Mouse (Mus musculus) ZHBTc4 (cell line): ENCODE data around the gene Atp5j2.
A peak's percentile ranks its signal among the peaks of the same experiment; 100 is the strongest.

Experiments used
- DNase-seq: peaks from one replicate; pipeline ENCODE4 v3.0.0-alpha.2; 2011; ENCODE audit warnings: low read depth, low spot score

The Atp5j2 gene

DNA sequence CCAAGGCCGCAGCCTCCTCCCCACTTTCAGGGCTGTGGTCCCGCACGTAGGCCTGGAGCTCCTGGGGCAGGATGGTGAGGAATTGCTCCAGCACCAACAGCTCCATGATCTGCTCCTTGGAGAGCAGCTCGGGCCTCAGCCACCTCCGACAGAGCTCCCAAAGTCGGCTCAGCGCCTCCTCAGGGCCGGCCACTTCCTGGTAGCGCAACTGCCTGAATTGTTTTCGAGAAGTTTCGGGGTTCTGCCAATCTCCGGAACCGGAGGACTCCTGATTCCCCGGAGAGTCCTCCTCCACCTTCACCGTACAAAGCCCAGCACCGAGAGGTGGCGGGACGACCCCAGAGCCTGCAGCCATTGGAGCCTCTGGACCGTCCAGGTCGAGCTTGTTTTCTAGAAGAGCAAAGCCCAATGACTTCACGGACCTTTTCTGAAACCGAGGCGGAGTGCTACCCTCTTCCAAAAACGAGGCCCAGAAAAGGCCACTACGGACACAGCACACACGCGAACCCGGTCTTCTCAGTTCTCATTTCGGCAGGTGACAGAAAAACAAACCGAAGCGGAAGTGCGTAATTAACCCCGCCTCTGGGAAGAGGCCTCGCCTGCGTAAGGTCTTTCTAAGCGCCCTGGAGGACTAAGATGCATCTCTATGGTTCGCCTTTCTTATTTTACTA lies 9.6 kb upstream of the Atp5j2 start, which contains the start of gene Zkscan14:
TSS of gene Zkscan14 (minus strand) at position 548 of the 671 bp plus-strand sequence.
- DNase-seq, result peak; percentile 91

DNA sequence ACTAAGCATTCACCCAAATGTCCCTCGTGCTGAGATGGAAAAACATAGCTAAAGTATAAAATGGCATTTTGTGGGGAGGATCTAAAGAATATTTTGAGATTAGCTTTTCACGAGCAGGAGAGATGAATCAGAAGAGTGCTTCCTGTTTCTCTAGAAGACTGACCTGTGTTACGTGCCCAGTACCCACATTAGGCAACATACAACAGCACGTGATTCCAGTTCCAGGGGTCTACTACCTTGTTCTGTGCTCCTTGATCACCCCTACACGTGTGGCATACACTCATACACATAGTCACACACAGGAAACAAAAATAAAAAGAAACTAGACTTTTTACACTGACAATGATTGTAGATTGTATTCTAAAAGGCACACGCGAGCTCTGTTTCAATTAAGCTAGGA lies 8.5 kb upstream of the Atp5j2 start:
- no peak for DNase-seq

DNA sequence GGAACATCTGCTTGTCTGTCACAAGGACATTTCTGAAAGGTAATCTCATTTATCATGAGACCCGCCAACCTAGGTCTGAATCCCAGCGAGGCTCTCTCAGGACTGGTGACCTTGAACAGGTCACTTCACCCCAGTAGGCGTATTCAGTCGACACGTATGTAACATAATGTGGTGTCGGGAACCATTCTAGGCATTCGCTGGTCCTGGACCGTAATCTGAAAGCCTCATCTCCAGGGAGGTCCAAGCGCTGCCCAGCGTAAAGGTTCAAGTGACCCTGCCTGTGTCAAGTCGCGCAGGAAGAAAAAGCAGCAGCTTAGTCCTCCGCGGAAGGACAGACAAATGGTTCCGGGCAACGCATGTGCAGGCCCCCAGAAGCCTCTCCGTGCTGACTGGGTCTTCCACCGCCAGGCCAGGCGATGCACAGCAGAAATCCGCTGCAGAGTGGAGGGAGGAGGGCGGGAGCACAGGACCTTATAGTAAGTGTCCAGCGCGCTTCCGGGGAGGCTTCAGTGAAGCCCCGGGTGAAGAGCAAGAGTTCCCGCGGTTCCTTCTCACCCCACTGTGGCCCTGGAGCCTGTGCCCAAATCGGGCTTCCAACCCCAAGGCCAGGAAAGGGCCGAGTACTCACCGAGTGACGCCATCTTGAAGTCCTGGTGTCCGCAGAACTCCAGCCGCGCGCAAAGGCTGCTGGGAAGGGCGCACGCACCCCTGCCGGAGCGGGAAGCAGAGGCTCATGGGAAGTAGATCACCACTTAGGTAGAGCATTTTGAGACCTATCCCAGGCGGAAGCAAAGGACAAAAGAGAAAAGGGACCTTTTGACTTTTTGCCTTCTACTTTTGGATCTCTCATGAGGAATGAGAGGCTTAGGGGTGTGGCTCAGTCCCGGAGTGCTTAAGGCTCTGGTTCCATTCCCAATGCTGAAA lies 725 bp downstream of the Atp5j2 start:
- DNase-seq, result peak; percentile 97

DNA sequence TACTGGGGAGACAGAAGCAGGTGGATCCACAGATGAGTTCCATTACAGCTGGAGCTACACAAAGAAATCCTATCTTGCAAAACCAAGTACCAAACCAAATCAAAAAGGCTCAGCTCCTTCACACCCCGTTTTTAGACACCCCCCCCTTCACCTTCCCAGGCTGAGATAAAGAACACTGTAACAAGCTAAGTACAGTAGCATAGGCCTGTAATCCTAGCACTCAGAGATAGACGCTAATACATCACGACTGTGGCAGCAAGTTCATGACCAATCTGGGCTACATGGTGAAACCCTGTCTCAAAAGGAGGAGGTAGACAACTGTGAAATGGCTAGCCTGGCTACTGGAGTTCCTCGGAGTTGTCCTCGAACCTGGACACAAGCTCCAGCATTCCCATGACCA lies 1.5 kb downstream of the Atp5j2 start:
- DNase-seq, result no peak

DNA sequence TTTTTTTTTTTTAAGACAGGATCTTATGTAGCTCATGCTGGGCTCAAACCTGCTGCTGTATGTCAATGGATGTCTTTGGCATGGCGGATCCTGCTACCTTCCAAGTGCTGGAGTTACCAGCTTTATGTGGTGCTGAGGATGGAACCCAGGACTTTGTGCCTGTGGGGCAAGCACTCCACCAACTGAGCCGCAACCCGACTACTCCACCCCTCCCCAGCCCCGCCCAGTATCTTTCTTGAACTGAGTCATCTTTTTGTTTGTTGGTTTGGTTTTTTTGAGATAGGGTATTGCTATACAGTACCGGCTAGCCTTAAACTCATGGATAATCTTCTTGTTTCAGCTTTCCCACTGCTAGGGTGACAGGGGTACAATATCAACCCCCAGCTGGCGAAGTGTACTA lies 2.4 kb downstream of the Atp5j2 start:
- DNase-seq, result no peak

DNA sequence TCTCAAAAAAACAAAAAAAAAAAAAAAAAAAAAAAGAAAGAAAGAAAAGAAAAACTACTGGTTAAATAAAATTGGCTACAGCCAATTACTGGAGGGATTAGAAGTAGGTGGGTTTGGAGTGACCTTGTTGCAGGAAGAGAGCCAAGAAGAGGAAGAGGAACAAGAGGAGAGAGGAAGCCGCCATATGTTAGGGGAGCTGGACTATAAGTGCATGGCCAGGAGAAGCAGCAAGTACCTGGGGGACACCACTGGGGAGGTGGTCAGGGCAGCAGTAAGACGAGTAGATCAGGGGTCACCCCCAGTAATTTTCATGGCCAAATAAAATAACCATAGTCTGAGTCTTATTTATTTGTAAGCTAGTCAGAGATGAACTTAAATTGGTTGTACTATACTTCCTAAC lies 6.6 kb downstream of the Atp5j2 start:
- DNase-seq, result no peak

DNA sequence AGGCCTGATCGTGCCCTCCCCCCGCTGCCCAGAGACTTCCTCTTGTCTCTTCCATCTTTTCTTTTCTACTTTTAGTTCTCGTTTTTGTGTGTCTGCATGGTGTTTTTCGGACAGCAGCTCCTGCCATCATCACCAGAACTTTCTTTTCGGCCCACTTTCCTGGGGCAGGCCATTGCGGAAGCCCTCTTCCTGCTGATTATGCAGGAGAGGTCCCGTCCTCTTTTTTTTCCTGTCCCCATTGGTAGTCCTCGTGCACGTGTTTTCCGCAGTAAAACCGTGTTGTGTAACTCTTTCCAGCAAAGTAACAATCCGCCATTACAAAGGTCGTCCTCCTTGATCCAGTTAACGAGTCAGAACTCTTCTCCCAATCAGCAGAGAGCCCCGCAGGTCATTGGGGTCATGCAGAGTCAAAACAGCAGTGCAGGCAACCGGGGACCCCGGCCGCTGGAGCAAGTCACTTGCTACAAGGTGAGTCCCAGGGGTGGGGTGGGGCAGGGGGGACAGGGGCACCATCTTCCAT lies 13.3 kb downstream of the Atp5j2 start:
- DNase-seq, result no peak

DNA sequence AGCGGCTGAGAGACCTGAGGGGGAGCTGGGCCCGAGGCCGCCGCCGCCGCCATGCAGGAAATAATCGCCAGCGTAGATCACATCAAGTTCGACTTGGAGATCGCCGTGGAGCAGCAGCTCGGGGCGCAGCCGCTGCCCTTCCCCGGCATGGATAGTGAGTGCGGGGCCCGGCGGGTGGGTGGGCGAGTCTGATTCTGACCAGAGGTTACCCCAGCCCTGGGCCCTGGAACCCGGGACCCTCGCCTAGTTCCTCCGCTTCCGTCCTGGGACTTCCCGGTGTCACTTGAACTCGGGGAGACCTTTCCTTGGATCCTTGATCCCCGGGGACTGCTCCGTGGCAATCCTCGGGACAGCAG lies 24.6 kb downstream of the Atp5j2 start:
- no peak for DNase-seq

DNA sequence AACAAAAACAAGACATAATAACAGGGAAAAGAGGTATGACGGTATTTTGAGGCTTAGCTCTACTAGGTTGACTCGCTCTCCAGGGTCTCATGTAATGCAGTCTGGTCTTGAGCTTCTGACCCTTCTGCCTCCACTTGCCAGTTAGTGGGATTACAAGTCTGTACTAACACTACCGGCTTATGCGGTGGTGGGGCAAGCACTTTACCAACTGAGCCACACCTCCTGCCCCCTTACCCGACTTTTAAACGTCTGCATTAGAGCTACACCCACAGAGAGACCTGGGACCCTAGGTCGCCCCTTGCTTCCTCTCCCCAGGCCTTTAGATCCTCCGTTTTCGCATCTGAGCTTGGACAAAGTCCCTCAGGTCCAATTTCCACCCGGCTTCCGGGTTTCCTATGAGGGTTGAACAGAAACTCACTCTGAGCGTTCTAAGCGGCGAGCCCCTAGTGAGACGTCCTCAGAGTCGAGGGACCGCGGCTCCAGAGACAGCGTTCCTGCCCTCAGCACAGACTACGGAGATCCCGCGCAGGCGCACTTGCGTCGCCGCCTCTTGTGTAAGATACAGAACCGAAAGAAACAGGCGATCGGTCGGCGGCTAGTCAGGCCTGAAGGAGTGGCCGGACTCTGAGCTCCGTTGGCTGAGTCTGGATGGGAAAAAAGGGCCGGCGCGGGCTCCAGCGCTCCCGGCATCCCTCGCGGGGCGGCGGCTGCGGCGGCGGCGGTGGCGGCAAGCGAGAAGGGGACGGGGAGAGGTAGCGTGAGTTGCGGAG lies 25.1 kb downstream of the Atp5j2 start, which contains the start of the genes Ptcd1 and Cpsf4:
TSS of gene Ptcd1 (minus strand) at position 573 of the 770 bp plus-strand sequence.
TSS of gene Cpsf4 (plus strand) at position 678 of the 770 bp plus-strand sequence.
- DNase-seq, result peak; percentile 100

DNA sequence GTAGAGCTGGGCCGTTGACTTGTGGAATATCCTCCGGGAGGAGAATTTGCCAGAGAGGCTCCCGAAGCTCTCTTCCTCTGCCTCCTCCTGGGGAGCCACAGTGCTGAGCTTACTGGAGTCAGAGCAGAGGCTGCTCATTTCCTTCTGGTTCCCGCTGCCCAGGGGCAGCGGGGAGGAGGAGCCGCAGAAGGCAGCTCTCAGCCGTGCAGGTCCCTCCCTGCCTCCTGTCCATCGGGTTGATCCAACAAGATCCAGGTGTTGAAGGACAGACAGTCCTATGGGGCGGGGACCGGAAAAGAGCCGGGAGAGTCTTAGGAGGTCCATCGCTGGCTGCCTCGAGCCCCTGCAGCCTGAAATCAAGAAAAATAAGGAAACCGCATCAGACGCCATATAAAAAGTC lies 26.7 kb downstream of the Atp5j2 start:
- DNase-seq, result no peak

DNA sequence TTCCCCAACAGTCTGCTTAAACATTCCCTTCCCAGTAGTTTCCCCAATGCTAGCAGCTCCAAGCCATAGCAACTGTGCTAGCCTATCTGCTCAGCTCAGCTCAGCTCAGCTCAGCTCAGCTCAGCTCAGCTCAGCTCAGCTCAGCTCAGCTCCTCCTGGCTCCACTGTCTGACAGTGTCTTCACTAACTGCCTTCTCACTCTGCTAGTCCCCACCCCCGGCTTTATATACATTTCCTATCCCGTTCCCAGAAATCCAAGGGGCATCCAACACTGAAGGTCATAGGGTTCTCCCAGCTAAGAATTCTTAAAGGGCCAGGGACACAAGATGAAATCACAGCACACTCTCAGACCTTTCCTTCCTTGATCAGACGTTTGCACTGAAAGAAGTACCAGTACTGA lies 27.2 kb downstream of the Atp5j2 start:
- DNase-seq, result peak; percentile 80

DNA sequence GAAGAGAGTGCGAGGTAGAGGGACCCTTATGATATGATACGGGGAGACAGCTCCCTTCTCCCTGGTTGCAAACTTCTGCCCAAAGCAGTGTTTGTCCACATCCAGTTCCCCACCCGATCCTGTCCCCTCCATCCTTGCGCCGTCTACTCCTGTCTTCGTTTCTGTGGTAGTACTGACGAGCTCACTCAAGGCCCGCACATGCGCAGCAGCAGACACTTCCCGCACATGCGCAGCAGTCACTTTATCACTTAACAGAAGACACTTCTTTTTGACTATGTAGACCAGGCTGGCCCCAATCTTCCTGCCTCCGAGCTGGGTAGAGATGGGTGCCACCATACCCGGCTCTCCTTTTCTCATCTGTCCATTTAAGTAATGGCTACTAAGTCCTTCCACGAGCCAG lies 30.5 kb downstream of the Atp5j2 start:
- peak; percentile 51 for DNase-seq

DNA sequence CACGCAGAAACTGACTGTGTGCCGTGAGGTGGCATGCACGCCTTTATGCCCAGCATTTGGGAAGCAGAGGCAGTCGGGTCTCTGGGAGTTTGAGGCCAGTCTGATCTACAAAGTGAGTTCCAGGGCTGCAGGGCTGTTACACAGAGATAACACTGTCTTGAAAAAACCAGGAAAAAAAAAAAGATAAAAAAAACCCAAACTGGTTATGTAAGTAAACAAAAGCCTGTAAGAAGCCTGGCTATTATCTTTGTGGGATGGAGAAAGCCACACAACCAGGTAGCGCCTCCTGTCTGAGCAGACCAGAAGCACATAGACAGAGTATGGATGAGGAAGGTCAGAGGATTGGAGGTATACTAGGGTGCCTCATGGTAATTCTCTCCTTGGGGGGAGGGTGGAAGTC lies 39.2 kb downstream of the Atp5j2 start:
- DNase-seq, result no peak

DNA sequence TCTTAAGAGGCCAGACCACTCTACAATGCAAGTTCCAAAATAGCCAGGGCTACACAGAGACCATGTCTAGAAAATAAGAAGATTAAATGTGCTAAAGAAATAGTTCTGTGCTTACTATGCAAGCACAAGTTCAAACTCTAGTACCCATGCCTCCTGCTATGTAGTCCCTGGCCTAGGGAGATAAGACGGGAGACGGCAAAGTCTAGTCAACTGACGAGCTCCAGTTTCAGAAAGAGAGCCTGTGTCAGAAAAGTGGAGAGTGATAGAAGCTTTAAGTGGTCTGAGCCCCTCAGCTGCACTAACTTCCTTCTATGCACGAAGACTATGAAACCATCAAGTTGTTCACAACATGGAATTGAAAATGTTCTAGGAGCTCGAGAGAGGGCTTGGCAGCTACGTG lies 42.6 kb downstream of the Atp5j2 start:
- DNase-seq, result no peak

DNA sequence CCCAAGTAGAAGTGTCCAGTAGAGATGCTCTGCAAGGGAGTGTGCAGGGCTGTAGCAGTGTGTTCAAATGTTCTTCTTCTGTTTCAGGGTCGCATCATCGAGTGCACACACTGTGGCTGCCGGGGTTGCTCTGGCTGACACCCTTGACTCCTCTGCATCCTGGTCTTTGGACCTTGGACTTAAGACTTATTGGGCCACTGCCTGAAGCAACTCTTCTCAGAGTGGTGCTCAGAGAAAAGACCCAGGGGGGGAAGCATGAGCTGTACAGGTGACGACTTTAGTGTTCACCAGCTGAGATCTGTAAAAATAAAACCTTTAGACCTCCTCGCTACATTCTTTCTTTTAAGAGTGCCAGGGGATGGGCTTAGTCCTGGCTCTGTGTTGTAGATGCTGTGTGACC lies 44.1 kb downstream of the Atp5j2 start:
- no peak for DNase-seq

DNA sequence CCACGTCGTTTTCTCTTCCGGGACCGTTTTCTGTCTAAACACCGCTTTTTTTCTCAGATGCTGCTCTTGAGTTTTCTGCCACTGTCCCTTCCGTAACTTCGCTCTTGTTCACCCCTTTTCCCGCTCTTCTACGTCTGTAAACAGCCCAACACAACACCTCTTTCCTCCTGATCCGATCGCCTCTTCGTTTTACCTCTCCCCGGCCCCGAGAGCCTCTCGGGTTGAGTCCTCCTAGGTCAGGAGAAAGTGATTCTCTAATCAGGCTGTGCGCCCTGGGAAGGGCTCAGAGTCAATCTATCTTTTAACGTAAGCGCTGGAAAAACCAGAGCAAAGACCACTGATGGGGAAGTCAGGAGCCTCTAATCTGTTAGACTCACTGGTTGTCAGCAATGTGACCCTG lies 51.3 kb downstream of the Atp5j2 start:
- DNase-seq, result no peak

DNA sequence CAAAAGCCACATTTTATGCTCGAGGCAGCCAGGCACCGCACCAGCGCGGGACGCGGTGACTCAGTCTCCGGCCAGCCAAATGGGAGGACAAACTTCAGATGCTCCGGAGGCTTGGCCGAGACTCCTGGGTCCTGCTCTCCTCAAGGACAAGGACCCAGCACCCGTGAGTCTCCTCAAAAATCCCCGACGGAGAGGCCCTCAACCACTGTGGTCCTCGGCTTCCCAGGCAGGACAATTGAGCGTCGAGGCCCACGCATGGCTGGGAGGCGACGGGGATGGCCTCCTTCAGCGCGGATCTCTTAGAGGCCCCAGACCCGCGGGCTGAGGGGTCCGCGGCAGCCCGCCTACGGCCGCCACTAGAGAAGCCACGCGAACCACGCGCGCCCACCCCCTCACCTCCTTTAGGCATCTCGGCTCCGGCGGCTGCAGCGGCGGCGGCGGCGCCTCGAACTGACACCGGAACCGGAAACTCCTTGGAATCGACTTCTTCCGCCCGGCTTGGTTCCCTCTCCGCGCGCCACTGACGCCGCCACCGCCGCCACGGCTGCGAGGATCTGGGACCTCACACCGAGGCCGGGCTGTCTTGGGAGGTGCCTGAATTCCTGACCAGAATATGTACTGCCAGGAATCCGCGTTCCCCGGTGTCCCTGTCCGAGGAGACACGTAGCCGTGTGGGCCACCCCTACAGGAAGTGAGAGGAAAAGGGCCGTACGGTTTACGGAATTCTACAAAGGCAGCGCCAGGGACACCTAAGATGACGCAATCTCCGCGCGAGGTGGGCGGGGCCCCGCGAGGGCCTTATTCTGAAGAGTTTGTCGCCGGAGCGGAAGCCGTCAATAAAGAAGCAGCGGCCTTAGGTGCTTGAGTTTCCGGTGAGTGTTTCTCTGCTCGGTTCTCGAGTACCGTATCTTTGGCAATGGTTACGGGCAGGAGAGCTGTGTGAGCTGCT lies 52.0 kb downstream of the Atp5j2 start, which contains the start of the genes Pdap1 and Bud31:
TSS of gene Pdap1 (minus strand) at position 668 of the 949 bp plus-strand sequence.
TSS of gene Bud31 (plus strand) at position 792 of the 949 bp plus-strand sequence.
- peak; percentile 96 for DNase-seq

DNA sequence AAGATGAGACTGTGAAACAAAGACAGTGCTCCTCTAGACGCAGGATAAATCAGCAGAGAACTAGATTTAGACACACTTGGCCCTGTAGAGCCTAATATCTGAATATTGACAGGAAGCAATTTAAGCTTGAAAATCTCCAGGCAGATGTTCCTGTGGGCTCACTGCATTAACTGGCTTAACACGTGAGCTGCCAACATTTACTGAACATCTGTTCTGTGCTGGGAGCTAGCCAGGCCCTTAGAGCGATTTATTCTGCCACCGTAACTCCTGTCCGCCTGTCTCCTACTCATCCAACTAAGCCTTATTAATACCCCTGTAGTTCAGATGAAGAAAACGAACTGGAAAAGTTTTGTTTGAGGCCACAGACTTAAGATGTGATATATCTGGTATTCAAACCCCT lies 53.0 kb downstream of the Atp5j2 start:
- DNase-seq, result no peak
